In the genomic region with DNA sequence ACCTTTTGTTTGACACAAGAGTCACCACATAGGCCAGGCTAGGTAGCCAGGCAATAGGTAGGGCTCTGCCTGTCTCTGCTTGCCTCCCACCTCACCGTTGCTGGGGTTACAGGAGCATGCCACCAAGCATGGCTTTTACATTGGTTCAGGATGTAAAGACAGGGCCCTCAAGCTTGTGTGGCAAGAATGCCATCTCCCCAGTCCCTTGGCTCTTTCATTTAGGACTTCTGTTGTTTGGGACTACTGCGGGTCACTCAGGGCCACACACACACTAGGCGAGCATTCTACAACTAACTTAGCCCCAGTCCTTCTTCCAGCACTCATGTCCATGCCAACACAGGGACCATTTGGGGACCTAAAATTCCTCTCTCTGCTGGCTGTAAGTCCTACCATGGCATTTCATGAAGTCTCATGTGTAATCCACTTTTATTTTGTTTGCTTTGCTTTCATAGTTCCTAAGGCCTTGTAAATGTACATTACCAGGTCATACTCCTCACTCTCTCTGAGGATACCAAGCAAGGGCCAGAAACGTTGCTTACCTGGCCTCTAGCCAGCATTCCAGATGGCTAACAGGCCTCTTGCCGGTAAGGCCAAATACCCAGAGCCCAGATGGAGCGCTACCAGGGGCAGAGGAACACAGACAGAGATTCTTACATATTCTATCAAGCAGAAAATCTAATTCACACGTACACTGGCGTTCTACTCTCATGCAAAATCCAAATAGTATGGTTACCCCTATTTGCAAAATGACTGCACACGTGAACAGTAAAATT, we compare ENCODE assay signal across 8 mouse cellular contexts. TPM values are rescaled to one million over a fixed set of nuclear protein-coding genes. Genes with fewer than 3 reads are reported as not detected.
A peak's percentile ranks its signal among the peaks of the same experiment; 100 is the strongest.
DNase-seq lines count a peak whose midpoint lies in the region; ATAC-seq and TF ChIP-seq lines count a peak whose summit lies in the region.

No protein-coding gene starts in this region.

- peaks cover 58% of the 10 kb centered on the region for H3K4me1 ChIP-seq in heart, embryonic 10.5 days
- no peaks in the 10 kb centered on the region for H3K4me1 ChIP-seq in intestine, postnatal 0 days (replicated peaks; ENCODE audit: control insufficient read depth, insufficient read depth, low read length)

- intact Hi-C loops in left cerebral cortex, postnatal 4 days (cut with DNase I), result no loop called here
- intact Hi-C loops in left cerebral cortex, postnatal 10 days (cut with DNase I), result loop anchor here (5.0 kb wide), 1 partner anchor 107 kb away; a partner anchor contains a TSS

- no peak overlapping the region for H3K4me3 ChIP-seq in heart, embryonic 10.5 days
- H3K4me3 ChIP-seq in intestine, postnatal 0 days (ENCODE audit: low read depth, low read length), result no peak overlapping the region

- no peak for ATAC-seq in intestine, postnatal 0 days

- H3K4me2 ChIP-seq in intestine, postnatal 0 days (replicated peaks; ENCODE audit: low read depth), result no peak overlapping the region

- H3K36me3 ChIP-seq in heart, embryonic 10.5 days, result no peaks in the 10 kb centered on the region
- H3K36me3 ChIP-seq in intestine, postnatal 0 days (ENCODE audit: control insufficient read depth, insufficient read depth), result no peaks in the 10 kb centered on the region

- no peaks in the 10 kb centered on the region for H3K27me3 ChIP-seq in heart, embryonic 10.5 days (ENCODE audit: insufficient read depth, poor library complexity, severe bottlenecking)
- no peaks in the 10 kb centered on the region for H3K27me3 ChIP-seq in intestine, postnatal 0 days (replicated peaks; ENCODE audit: control insufficient read depth, insufficient read depth, low read length)

- peak; percentile 96 for DNase-seq in left cerebral cortex, postnatal 4 days
- DNase-seq in left cerebral cortex, postnatal 10 days (ENCODE audit: extremely low spot score in 1 of 2, low spot score in 2 of 2), result no peak
- peak; percentile 96 to 97 for DNase-seq in cerebellum, postnatal 25 days
- no peak for DNase-seq in heart, embryonic 10.5 days (ENCODE audit: low spot score)
- peak; percentile 22 for DNase-seq in lung, postnatal 14 days
- DNase-seq in embryo, embryonic 10 days (ENCODE audit: low spot score), result no peak
- no peak for DNase-seq in ovary, adult 18-20 months (ENCODE audit: low spot score)

- peak overlapping the region; percentile 10; the same call in 1 of the 2 replicates for H3K27ac ChIP-seq in heart, embryonic 10.5 days
- H3K27ac ChIP-seq in intestine, postnatal 0 days (ENCODE audit: low read depth, low read length), result no peak overlapping the region

- H3K9ac ChIP-seq in intestine, postnatal 0 days (ENCODE audit: low read depth, low read length), result no peak overlapping the region

- no peak for TF ChIP-seq CTCF in intestine, postnatal 0 days (IDR thresholded peaks at IDR 0.05; ENCODE audit: low read depth)

- 79% methylated on average over 9 of the region's 9 CpGs for WGBS in heart, embryonic 10.5 days
- WGBS in intestine, postnatal 0 days, result 72% methylated on average over 9 of the region's 9 CpGs

- H3K9me3 ChIP-seq in heart, embryonic 10.5 days, result no peaks in the 10 kb centered on the region
- no peaks in the 10 kb centered on the region for H3K9me3 ChIP-seq in intestine, postnatal 0 days (ENCODE audit: control insufficient read depth)

RNA-seq across cellular contexts. Expression of a gene that starts 52.2 kb away (rescaled TPM):
- 10 to 100 TPM; 51.8 to 54.3 TPM for total RNA-seq in left cerebral cortex, postnatal 4 days (2021)
- 10 to 100 TPM; 68.1 to 71.6 TPM for total RNA-seq in left cerebral cortex, postnatal 10 days (2021)
- 119 and 154 TPM in 2 replicates for polyA plus RNA-seq in heart, embryonic 10.5 days (2016; fragmentation: Nextera tagmentation; extraction: Ambion mirVana)
- polyA plus RNA-seq in intestine, postnatal 0 days (2015; fragmentation: Nextera tagmentation; extraction: Ambion mirVana), result 22.2 and 26.8 TPM in 2 replicates

Comparison
In these comparisons a context has a peak if more than half of its experiments do, and no peak if none do; other contexts are left out.
1. DNase-seq: peak in left cerebral cortex, postnatal 4 days (single experiment), cerebellum, postnatal 25 days (2 of 2) and lung, postnatal 14 days (single experiment); none in left cerebral cortex, postnatal 10 days (0 of 2), heart, embryonic 10.5 days (single experiment), embryo, embryonic 10 days (single experiment) and ovary, adult 18-20 months (single experiment).